Mouse (Mus musculus) natural killer cell, adult 2 months (primary cell): Measurements from ENCODE around the gene Akap7.
A peak's percentile ranks its signal among the peaks of the same experiment; 100 is the strongest.

Experiments used
- DNase-seq, 2 experiments: peaks; one replicate each; pipeline ENCODE4 v3.0.0; 2022; ENCODE audit warnings: low spot score in 2 of 2

Akap7 gene

GRCm38 (mm10) chr10:25297666-25298263 lies 9.9 kb downstream of the Akap7 start:
- no peak for DNase-seq

- peak; percentile 48 to 59 for DNase-seq
Observed at GRCm38 (mm10) chr10:25296657-25297369, 10.9 kb downstream of the Akap7 start.

- no peak for DNase-seq
Observed at GRCm38 (mm10) chr10:25296286-25296656, 11.4 kb downstream of the Akap7 start.

GRCm38 (mm10) chr10:25295836-25296235 lies 11.8 kb downstream of the Akap7 start:
- DNase-seq: no peak

- DNase-seq: no peak
Observed at GRCm38 (mm10) chr10:25294999-25295398, 12.7 kb downstream of the Akap7 start.

- no peak for DNase-seq
Observed at GRCm38 (mm10) chr10:25293796-25294195, 13.9 kb downstream of the Akap7 start.

GRCm38 (mm10) chr10:25291053-25291452 lies 16.6 kb downstream of the Akap7 start:
- no peak for DNase-seq

GRCm38 (mm10) chr10:25285100-25285811 lies 22.4 kb downstream of the Akap7 start:
- no peak for DNase-seq

- DNase-seq: no peak
Observed at GRCm38 (mm10) chr10:25284427-25285099, 23.1 kb downstream of the Akap7 start.

- DNase-seq: no peak
Observed at GRCm38 (mm10) chr10:25283397-25283796, 24.3 kb downstream of the Akap7 start.

GRCm38 (mm10) chr10:25280141-25280540 lies 27.5 kb downstream of the Akap7 start:
- DNase-seq: no peak

GRCm38 (mm10) chr10:25279406-25279805 lies 28.3 kb downstream of the Akap7 start:
- no peak for DNase-seq

- no peak for DNase-seq
Observed at GRCm38 (mm10) chr10:25275492-25275891, 32.2 kb downstream of the Akap7 start.

- no peak for DNase-seq
Observed at GRCm38 (mm10) chr10:25274621-25275330, 32.9 kb downstream of the Akap7 start.

GRCm38 (mm10) chr10:25273731-25274130 lies 33.9 kb downstream of the Akap7 start:
- DNase-seq: no peak

- DNase-seq: no peak
Observed at GRCm38 (mm10) chr10:25271756-25272155, 35.9 kb downstream of the Akap7 start.

GRCm38 (mm10) chr10:25271207-25271606 lies 36.5 kb downstream of the Akap7 start:
- DNase-seq: no peak

GRCm38 (mm10) chr10:25268476-25269351 lies 39.0 kb downstream of the Akap7 start:
- DNase-seq: peak; percentile 41 to 45

- no peak for DNase-seq
Observed at GRCm38 (mm10) chr10:25261176-25261575, 46.5 kb downstream of the Akap7 start.

- no peak for DNase-seq
Observed at GRCm38 (mm10) chr10:25260724-25261123, 46.9 kb downstream of the Akap7 start.

- no peak for DNase-seq
Observed at GRCm38 (mm10) chr10:25258171-25258570, 49.5 kb downstream of the Akap7 start.
